Comparison of ENCODE assay signal across 31 mouse cellular contexts in the genomic region with DNA sequence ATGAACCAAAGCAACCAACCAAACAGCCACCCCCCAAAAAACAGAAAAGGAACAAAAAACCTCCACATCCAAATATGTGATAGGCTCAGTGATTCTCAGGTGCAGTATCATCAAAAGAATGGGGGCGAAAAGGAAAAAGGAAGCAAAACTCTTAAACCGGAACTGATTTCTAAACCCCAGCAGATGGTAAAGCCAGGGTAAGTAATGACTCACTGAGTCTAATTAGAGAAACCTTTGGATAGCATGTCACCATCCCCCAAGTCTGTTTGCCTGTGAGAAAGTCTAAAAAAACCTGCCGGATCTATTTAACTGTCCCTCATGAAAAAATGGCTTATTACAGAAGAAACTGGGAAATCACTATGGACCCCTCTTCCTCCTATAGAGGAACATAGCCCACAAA.
DNase-seq lines count a peak whose midpoint lies in the region; ATAC-seq lines count a peak whose summit lies in the region.
"Had no signal": no experiment of that assay in that cellular context is flagged by ENCODE, and none has a peak within 500 bp of the region (broad histone marks: within the 10 kb centered on the region; RNA-seq: fewer than 3 reads in every experiment).

No protein-coding gene starts in this region.

- H3K36me3 ChIP-seq in kidney, embryonic 14.5 days (ENCODE audit: control insufficient read depth, insufficient read depth, low read length): no peaks in the 10 kb centered on the region
- no peaks in the 10 kb centered on the region for H3K36me3 ChIP-seq in hindbrain, embryonic 12.5 days
- H3K36me3 ChIP-seq: embryonic facial prominence, embryonic 10.5 days; embryonic facial prominence, embryonic 13.5 days; forebrain, embryonic 12.5 days; forebrain, embryonic 15.5 days; heart, embryonic 12.5 days; heart, embryonic 15.5 days; hindbrain, embryonic 10.5 days had no signal

- H3K27me3 ChIP-seq in kidney, embryonic 14.5 days (ENCODE audit: control insufficient read depth, insufficient read depth, low read length): no peaks in the 10 kb centered on the region
- no peaks in the 10 kb centered on the region for H3K27me3 ChIP-seq in hindbrain, embryonic 12.5 days
- H3K27me3 ChIP-seq: embryonic facial prominence, embryonic 13.5 days; forebrain, embryonic 12.5 days; forebrain, embryonic 15.5 days; heart, embryonic 12.5 days; heart, embryonic 15.5 days had no signal

- H3K9ac ChIP-seq in kidney, embryonic 14.5 days (ENCODE audit: low read depth, low read length): no peak overlapping the region
- H3K9ac ChIP-seq in hindbrain, embryonic 12.5 days: no peak overlapping the region
- H3K9ac ChIP-seq: embryonic facial prominence, embryonic 13.5 days; forebrain, embryonic 12.5 days; forebrain, embryonic 15.5 days; heart, embryonic 12.5 days; heart, embryonic 15.5 days; hindbrain, embryonic 14.5 days had no signal

- ATAC-seq in megakaryocyte, adult 5-6 weeks (ENCODE audit: poor library complexity, severe bottlenecking): peak; percentile 80
- no peak for ATAC-seq in kidney, embryonic 14.5 days (ENCODE audit: low FRiP score, low TSS enrichment)
- no peak for ATAC-seq in hindbrain, embryonic 12.5 days (ENCODE audit: low FRiP score)
- ATAC-seq: activated CD4-positive, CD25-positive, alpha-beta regulatory T cell, adult 4 months; CD4-positive, CD25-positive, alpha-beta regulatory T cell, adult 4 months; forebrain, embryonic 15.5 days; hindbrain, postnatal 0 days; inflammation-experienced regulatory T-cells, adult 6 months; intestine, embryonic 16.5 days had no signal

- no peaks in the 10 kb centered on the region for H3K4me1 ChIP-seq in kidney, embryonic 14.5 days (ENCODE audit: control insufficient read depth, insufficient read depth, low read length)
- no peaks in the 10 kb centered on the region for H3K4me1 ChIP-seq in hindbrain, embryonic 12.5 days
- H3K4me1 ChIP-seq: embryonic facial prominence, embryonic 10.5 days; embryonic facial prominence, embryonic 13.5 days; forebrain, embryonic 12.5 days; forebrain, embryonic 15.5 days; heart, embryonic 12.5 days; heart, embryonic 15.5 days; hindbrain, embryonic 10.5 days had no signal

- no peak overlapping the region for H3K27ac ChIP-seq in kidney, embryonic 14.5 days (ENCODE audit: low read depth, low read length)
- H3K27ac ChIP-seq in hindbrain, embryonic 12.5 days: no peak overlapping the region
- H3K27ac ChIP-seq: embryonic facial prominence, embryonic 10.5 days; embryonic facial prominence, embryonic 13.5 days; forebrain, embryonic 12.5 days; forebrain, embryonic 15.5 days; gastrocnemius, adult 2 months; heart, embryonic 15.5 days; hindbrain, embryonic 10.5 days; hindbrain, embryonic 14.5 days; hindbrain, postnatal 0 days had no signal

- DNase-seq in A20 (ENCODE audit: low read depth, low spot score): peak; percentile 39
- DNase-seq in brain, adult 2 months (ENCODE audit: low read depth, low spot score): peak; percentile 31
- no peak for DNase-seq in left cerebral cortex, adult 8-10 months (ENCODE audit: low spot score in 2 of 2)
- DNase-seq: adrenal gland, adult 8-10 months; adrenal gland, postnatal 25 days; cerebellum, adult 18-20 months; cerebellum, adult 9-11 months; cerebellum, postnatal 25 days; embryo, embryonic 11 days; gastrocnemius, adult 2 months; gastrocnemius, postnatal 14 days; heart, adult 18-20 months; heart, postnatal 10 days; heart, postnatal 36 days had no signal

- no peak overlapping the region for H3K4me2 ChIP-seq in kidney, embryonic 14.5 days (replicated peaks; ENCODE audit: low read depth, low read length)
- H3K4me2 ChIP-seq in hindbrain, embryonic 12.5 days (replicated peaks): no peak overlapping the region
- H3K4me2 ChIP-seq: embryonic facial prominence, embryonic 13.5 days; forebrain, embryonic 12.5 days; forebrain, embryonic 15.5 days; heart, embryonic 12.5 days; heart, embryonic 15.5 days; hindbrain, embryonic 14.5 days had no signal

- H3K9me3 ChIP-seq in kidney, embryonic 14.5 days (ENCODE audit: control insufficient read depth, low read length): no peaks in the 10 kb centered on the region
- H3K9me3 ChIP-seq in hindbrain, embryonic 12.5 days (replicated peaks): no peaks in the 10 kb centered on the region
- H3K9me3 ChIP-seq: embryonic facial prominence, embryonic 10.5 days; embryonic facial prominence, embryonic 13.5 days; forebrain, embryonic 12.5 days; forebrain, embryonic 15.5 days; heart, embryonic 12.5 days; heart, embryonic 15.5 days; hindbrain, embryonic 10.5 days had no signal

- WGBS in kidney, embryonic 14.5 days: 89% methylated on average over 3 of the region's 3 CpGs
- 91% methylated on average over 3 of the region's 3 CpGs for WGBS in hindbrain, embryonic 12.5 days

- no peak overlapping the region for H3K4me3 ChIP-seq in kidney, embryonic 14.5 days (ENCODE audit: low read length)
- H3K4me3 ChIP-seq in hindbrain, embryonic 12.5 days: no peak overlapping the region
- H3K4me3 ChIP-seq: embryonic facial prominence, embryonic 10.5 days; embryonic facial prominence, embryonic 13.5 days; erythroblast, embryonic 14.5 days; forebrain, embryonic 12.5 days; forebrain, embryonic 15.5 days; gastrocnemius, adult 2 months; heart, embryonic 12.5 days; heart, embryonic 15.5 days; hindbrain, embryonic 10.5 days had no signal

Comparison
In these comparisons a context has a peak if more than half of its experiments do, and no peak if none do; other contexts are left out.
1. DNase-seq: peak in A20 (single experiment) and brain, adult 2 months (single experiment); none in left cerebral cortex, adult 8-10 months (0 of 2).